Mouse (Mus musculus): ENCODE results near the gene Faap100. TPM values are rescaled to one million over a fixed set of nuclear protein-coding genes. Genes with fewer than 3 reads are reported as not detected.

The Faap100 gene
- polyA plus RNA-seq, 2 experiments from 2014 or later = 12.2 to 18.7 TPM

GRCm38 (mm10) chr11:120319310-120319709 lies 59.3 kb downstream of the Faap100 start:
- no peak for ATAC-seq

Other genes starting within 250 kb of the Faap100 start
- gene Slc38a10, start 227.4 kb downstream of the Faap100 start, polyA plus RNA-seq (2017; shearing (Covaris generic)) = 10 to 100 TPM; 30.8 to 54.7 TPM
- gene Bahcc1, start 145.8 kb downstream of the Faap100 start, polyA plus RNA-seq (2017; shearing (Covaris generic)) = not detected
- gene Actg1, start 30.2 kb downstream of the Faap100 start, polyA plus RNA-seq (2017; shearing (Covaris generic)) = 1,000 to 10,000 TPM; 2,904 to 3,852 TPM
- 1 to 10 TPM in 1 of 2 experiments, under 1 TPM in 1; 0.47 to 1.1 TPM for gene Fscn2, start 17.2 kb downstream of the Faap100 start, polyA plus RNA-seq (2017; shearing (Covaris generic))
- 1 to 10 TPM; 9.1 to 9.7 TPM for gene Nploc4, start 58.9 kb upstream of the Faap100 start, polyA plus RNA-seq (2017; shearing (Covaris generic))
- gene Tspan10, start 63.9 kb upstream of the Faap100 start, polyA plus RNA-seq (2017; shearing (Covaris generic)) = not detected
- under 1 TPM in 1 of 2 experiments, not detected in 1; 0.38 TPM for gene Pde6g, start 74.7 kb upstream of the Faap100 start, polyA plus RNA-seq (2017; shearing (Covaris generic))
- gene Oxld1, start 79.3 kb upstream of the Faap100 start, polyA plus RNA-seq (2017; shearing (Covaris generic)) = 1 to 10 TPM; 7.5 to 8.5 TPM
- 10 to 100 TPM; 15.6 to 22.7 TPM for gene Ccdc137, start 79.4 kb upstream of the Faap100 start, polyA plus RNA-seq (2017; shearing (Covaris generic))
- gene Arl16, start 88.8 kb upstream of the Faap100 start, polyA plus RNA-seq (2017; shearing (Covaris generic)) = 10 to 100 TPM; 24.4 to 30.8 TPM
- gene Mrpl12, start 105.8 kb upstream of the Faap100 start, polyA plus RNA-seq (2017; shearing (Covaris generic)) = 10 to 100 TPM; 73.5 to 74.7 TPM
- gene Slc25a10, start 113.1 kb upstream of the Faap100 start, polyA plus RNA-seq (2017; shearing (Covaris generic)) = 10 to 100 TPM in 1 of 2 experiments, 1 to 10 TPM in 1; 9.7 to 12.3 TPM
- not detected for gene Gcgr, start 151.9 kb upstream of the Faap100 start, polyA plus RNA-seq (2017; shearing (Covaris generic))
- gene Mcrip1, start 171.0 kb upstream of the Faap100 start, polyA plus RNA-seq (2017; shearing (Covaris generic)) = 100 to 1,000 TPM; 121 to 128 TPM
- gene Ppp1r27, start 172.4 kb upstream of the Faap100 start, polyA plus RNA-seq (2017; shearing (Covaris generic)) = not detected
- 100 to 1,000 TPM; 140 to 160 TPM for gene P4hb, start 194.5 kb upstream of the Faap100 start, polyA plus RNA-seq (2017; shearing (Covaris generic))
- gene Arhgdia, start 202.9 kb upstream of the Faap100 start, polyA plus RNA-seq (2017; shearing (Covaris generic)) = 100 to 1,000 TPM; 601 to 860 TPM
- gene Alyref, start 219.6 kb upstream of the Faap100 start, polyA plus RNA-seq (2017; shearing (Covaris generic)) = 10 to 100 TPM; 18.9 to 51.6 TPM
- gene Anapc11, start 219.7 kb upstream of the Faap100 start, polyA plus RNA-seq (2017; shearing (Covaris generic)) = 100 to 1,000 TPM; 112 to 117 TPM
- not detected for gene Npb, start 229.7 kb upstream of the Faap100 start, polyA plus RNA-seq (2017; shearing (Covaris generic))
- gene Pcyt2, start 239.2 kb upstream of the Faap100 start, polyA plus RNA-seq (2017; shearing (Covaris generic)) = 100 to 1,000 TPM in 1 of 2 experiments, 10 to 100 TPM in 1; 84.5 to 112 TPM
- 10 to 100 TPM; 50.8 to 61.8 TPM for gene Sirt7, start 246.5 kb upstream of the Faap100 start, polyA plus RNA-seq (2017; shearing (Covaris generic))

Measured in activated CD4-positive, CD25-positive, alpha-beta regulatory T cell, adult 4 months (primary cell).